Mouse (Mus musculus): ENCODE data around the gene Pmm2.

DNA sequence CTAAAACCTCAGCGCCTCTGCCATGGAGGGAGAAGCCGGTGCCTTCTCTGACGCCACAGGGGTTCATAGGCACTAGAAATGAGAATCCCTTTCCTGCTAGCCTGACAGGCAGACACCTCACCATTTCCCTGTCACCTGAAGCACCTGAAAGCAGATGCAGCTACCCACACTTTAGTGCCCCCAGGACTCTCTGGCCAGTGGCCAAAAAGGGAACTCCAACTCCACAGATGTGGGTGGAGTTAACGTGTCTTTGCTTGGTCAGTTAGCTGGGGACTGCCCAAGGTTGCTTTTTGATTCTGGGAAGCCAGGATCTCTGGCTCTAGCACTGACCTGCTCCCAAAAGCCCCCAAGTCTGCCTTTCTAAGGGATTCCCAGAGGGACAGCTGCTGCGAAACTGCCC lies 32.0 kb downstream of the Pmm2 start:
- TF ChIP-seq POLR2A (IDR thresholded peaks at IDR 0.05; ENCODE audit: insufficient read depth, low read depth, low read length) (no peak), CTCF (IDR thresholded peaks at IDR 0.05; ENCODE audit: insufficient read depth, low read depth, low read length) (no peak)
